Mouse (Mus musculus) embryonic facial prominence, embryonic 11.5 days (tissue): ENCODE results near the gene Ttc39a. TPM values are rescaled to one million over a fixed set of nuclear protein-coding genes. Genes with fewer than 3 reads are reported as not detected.

ENCODE experiments used
- ATAC-seq: fragments of 200-750 bp; cut with Nextera tagmentation; replicated peaks from 2 replicates; pipeline ENCODE4 v1.8.0; 2017; ENCODE audit warnings: low read depth; ENCODE audit not compliant: insufficient number of reproducible peaks, low FRiP score, low TSS enrichment
- DNase-seq: peaks from one replicate; pipeline ENCODE4 v3.0.0-alpha.2; 2015; ENCODE audit warnings: low spot score
- H3K27ac ChIP-seq: fragments of 300-500 bp; sonication (generic); replicated peaks from 2 replicates; pipeline ENCODE4 v1.5.1; 2014; ENCODE audit warnings: mild to moderate bottlenecking, low read depth, low read length, control low read depth
- H3K27me3 ChIP-seq: fragments of 300-500 bp; sonication (generic); 2 replicates; pipeline ENCODE4 v1.6.1; 2014; ENCODE audit warnings: mild to moderate bottlenecking, low read length, moderate library complexity, mixed read lengths; ENCODE audit not compliant: control insufficient read depth, insufficient read depth
- H3K36me3 ChIP-seq: fragments of 300-500 bp; sonication (generic); replicated peaks from 2 replicates; pipeline ENCODE4 v1.6.1; 2014; ENCODE audit warnings: low read depth, mild to moderate bottlenecking, low read length, moderate library complexity, mixed read lengths; ENCODE audit not compliant: control insufficient read depth, insufficient read depth
- H3K4me1 ChIP-seq: fragments of 300-500 bp; sonication (generic); 2 replicates; pipeline ENCODE4 v1.6.1; 2014; ENCODE audit warnings: low read length, mixed read lengths; ENCODE audit not compliant: control insufficient read depth, insufficient read depth
- H3K4me2 ChIP-seq: fragments of 300-500 bp; sonication (generic); 2 replicates; pipeline ENCODE4 v1.6.1; 2014; ENCODE audit warnings: low read depth, mild to moderate bottlenecking, control low read depth, low read length, moderate library complexity
- H3K4me3 ChIP-seq: fragments of 300-500 bp; sonication (generic); 2 replicates; pipeline ENCODE4 v1.5.1; 2014; ENCODE audit warnings: low read depth, low read length, control low read depth
- H3K9ac ChIP-seq: fragments of 300-500 bp; sonication (generic); replicated peaks from 2 replicates; pipeline ENCODE4 v1.6.1; 2014; ENCODE audit warnings: mild to moderate bottlenecking, control low read depth, low read length
- H3K9me3 ChIP-seq: fragments of 300-500 bp; sonication (generic); replicated peaks from 2 replicates; pipeline ENCODE4 v1.6.1; 2016; ENCODE audit warnings: mild to moderate bottlenecking, low read length, inconsistent platforms, mixed read lengths; ENCODE audit not compliant: control insufficient read depth
- WGBS: fragments of 180-500 bp; shearing (Covaris S2); extraction: QIAGEN DNeasy Blood & Tissue Kit; methylation state at CpG from one replicate; pipeline ENCODE4 v1.1.7; 2014; 5-methylcytosine and 5-hydroxymethylcytosine counted together
- polyA plus RNA-seq: library from polyadenylated mRNA; unstranded; fragments of >200 nt; fragmentation: Nextera tagmentation; extraction: Ambion mirVana; gene quantifications from 2 replicates; pipeline ENCODE4 v1.2.1, GENCODE M21; 2014

Ttc39a gene
- polyA plus RNA-seq, 1 experiment from 2014 or later = 4.8 TPM

GRCm38 (mm10) chr4:109444951-109445350, 38.5 kb downstream of the Ttc39a start:
- no peaks in the 10 kb centered on the region for H3K9me3 ChIP-seq
- H3K4me2 ChIP-seq = no peak overlapping the region
- ATAC-seq (no peak), DNase-seq (no peak)
- WGBS = 81% methylated on average over 2 of the region's 2 CpGs
- no peak overlapping the region for H3K9ac ChIP-seq
- H3K27ac ChIP-seq = no peak overlapping the region
- H3K27me3 ChIP-seq = no peaks in the 10 kb centered on the region
- no peaks in the 10 kb centered on the region for H3K36me3 ChIP-seq
- H3K4me3 ChIP-seq = no peak overlapping the region
- no peaks in the 10 kb centered on the region for H3K4me1 ChIP-seq

- no peaks in the 10 kb centered on the region for H3K4me1 ChIP-seq
- DNase-seq = no peak
- 85% methylated on average over 2 of the region's 2 CpGs for WGBS
- H3K27ac ChIP-seq = no peak overlapping the region
- no peak for ATAC-seq
- H3K4me2 ChIP-seq = no peak overlapping the region
- no peak overlapping the region for H3K4me3 ChIP-seq
- H3K9ac ChIP-seq = no peak overlapping the region
- H3K36me3 ChIP-seq = no peaks in the 10 kb centered on the region
- H3K9me3 ChIP-seq = no peaks in the 10 kb centered on the region
- no peaks in the 10 kb centered on the region for H3K27me3 ChIP-seq
Measured at GRCm38 (mm10) chr4:109445397-109445796, 39.0 kb downstream of the Ttc39a start.

- H3K4me1 ChIP-seq = no peaks in the 10 kb centered on the region
- H3K36me3 ChIP-seq = no peaks in the 10 kb centered on the region
- H3K4me3 ChIP-seq = no peak overlapping the region
- no peaks in the 10 kb centered on the region for H3K27me3 ChIP-seq
- no peak overlapping the region for H3K9ac ChIP-seq
- DNase-seq (no peak), ATAC-seq (no peak)
- no peak overlapping the region for H3K27ac ChIP-seq
- H3K9me3 ChIP-seq = no peaks in the 10 kb centered on the region
- 97% methylated on average over 1 of the region's 1 CpGs for WGBS
- no peak overlapping the region for H3K4me2 ChIP-seq
Measured at GRCm38 (mm10) chr4:109445956-109446355, 39.5 kb downstream of the Ttc39a start.

- Histone ChIP-seq H3K27me3 (no peaks in the 10 kb centered on the region), H3K9ac (no peak overlapping the region), H3K9me3 (no peaks in the 10 kb centered on the region), H3K4me1 (no peaks in the 10 kb centered on the region), H3K36me3 (no peaks in the 10 kb centered on the region), H3K27ac (no peak overlapping the region), H3K4me3 (no peak overlapping the region), H3K4me2 (no peak overlapping the region)
- 97% methylated on average over 2 of the region's 2 CpGs for WGBS
- ATAC-seq = no peak
- no peak for DNase-seq
Measured at GRCm38 (mm10) chr4:109448531-109448930, 42.1 kb downstream of the Ttc39a start.

GRCm38 (mm10) chr4:109456821-109457220, 50.4 kb downstream of the Ttc39a start:
- WGBS = 92% methylated on average over 6 of the region's 6 CpGs
- DNase-seq (no peak), ATAC-seq (no peak)
- Histone ChIP-seq H3K4me3 (no peak overlapping the region), H3K9ac (no peak overlapping the region), H3K27me3 (no peaks in the 10 kb centered on the region), H3K36me3 (no peaks in the 10 kb centered on the region), H3K9me3 (no peaks in the 10 kb centered on the region), H3K27ac (no peak overlapping the region), H3K4me1 (no peaks in the 10 kb centered on the region), H3K4me2 (no peak overlapping the region)

- H3K4me1 ChIP-seq = no peaks in the 10 kb centered on the region
- no peak for ATAC-seq
- DNase-seq = peak; percentile 6
Measured at GRCm38 (mm10) chr4:109460421-109461179, 54.2 kb downstream of the Ttc39a start.

GRCm38 (mm10) chr4:109463892-109464291, 57.5 kb downstream of the Ttc39a start:
- no peak for DNase-seq

More at GRCm38 (mm10) chr4:109460421-109461179, 54.2 kb downstream of the Ttc39a start:
- 69% methylated on average over 3 of the region's 3 CpGs for WGBS
- no peaks in the 10 kb centered on the region for H3K9me3 ChIP-seq
- H3K27ac ChIP-seq = no peak overlapping the region
- H3K4me3 ChIP-seq = no peak overlapping the region
- no peak overlapping the region for H3K4me2 ChIP-seq
- H3K9ac ChIP-seq = no peak overlapping the region
- H3K36me3 ChIP-seq = no peaks in the 10 kb centered on the region
- H3K27me3 ChIP-seq = no peaks in the 10 kb centered on the region

GRCm38 (mm10) chr4:109467687-109468086, 61.3 kb downstream of the Ttc39a start:
- Histone ChIP-seq H3K9me3 (no peaks in the 10 kb centered on the region), H3K27ac (no peak overlapping the region), H3K9ac (no peak overlapping the region), H3K36me3 (no peaks in the 10 kb centered on the region), H3K4me1 (no peaks in the 10 kb centered on the region), H3K4me2 (no peak overlapping the region), H3K4me3 (no peak overlapping the region), H3K27me3 (no peaks in the 10 kb centered on the region)
- ATAC-seq (no peak), DNase-seq (no peak)

More at GRCm38 (mm10) chr4:109463892-109464291, 57.5 kb downstream of the Ttc39a start:
- no peak overlapping the region for H3K27ac ChIP-seq
- no peaks in the 10 kb centered on the region for H3K4me1 ChIP-seq
- H3K9me3 ChIP-seq = no peaks in the 10 kb centered on the region
- H3K9ac ChIP-seq = no peak overlapping the region
- no peak overlapping the region for H3K4me3 ChIP-seq
- no peak for ATAC-seq
- H3K4me2 ChIP-seq = no peak overlapping the region
- no peaks in the 10 kb centered on the region for H3K27me3 ChIP-seq
- no peaks in the 10 kb centered on the region for H3K36me3 ChIP-seq
